Mouse (Mus musculus) limb, embryonic 14.5 days (tissue): ENCODE data around the gene Ppp1r18. TPM values are rescaled to one million over a fixed set of nuclear protein-coding genes. Genes with fewer than 3 reads are reported as not detected.

ENCODE experiments used
- ATAC-seq: fragments of 200-750 bp; cut with Nextera tagmentation; 2 replicates; pipeline ENCODE4 v1.8.0; 2017; ENCODE audit warnings: low read depth, moderate number of reproducible peaks, moderate TSS enrichment; ENCODE audit not compliant: low FRiP score
- DNase-seq: peaks from one replicate; pipeline ENCODE4 v3.0.0-alpha.2; 2015; ENCODE audit warnings: low spot score
- H3K27ac ChIP-seq: fragments of 300-500 bp; sonication (generic); replicated peaks from 2 replicates; pipeline ENCODE4 v1.5.1; 2014; ENCODE audit warnings: low read depth, mild to moderate bottlenecking, low read length, moderate library complexity, mixed read lengths
- H3K27me3 ChIP-seq: fragments of 300-500 bp; sonication (generic); 2 replicates; pipeline ENCODE4 v1.6.1; 2014; ENCODE audit warnings: low read length, mixed read lengths; ENCODE audit not compliant: control insufficient read depth, insufficient read depth
- H3K36me3 ChIP-seq: fragments of 300-500 bp; sonication (generic); 2 replicates; pipeline ENCODE4 v1.6.1; 2014; ENCODE audit warnings: mild to moderate bottlenecking, low read length, moderate library complexity, mixed read lengths; ENCODE audit not compliant: control insufficient read depth, insufficient read depth
- H3K4me1 ChIP-seq: fragments of 300-500 bp; sonication (generic); 2 replicates; pipeline ENCODE4 v1.6.1; 2014; ENCODE audit warnings: antibody characterized with exemption, low read length, mixed read lengths; ENCODE audit not compliant: control insufficient read depth, insufficient read depth
- H3K4me2 ChIP-seq: fragments of 300-500 bp; sonication (generic); replicated peaks from 2 replicates; pipeline ENCODE4 v1.6.1; 2014; ENCODE audit warnings: low read depth, mild to moderate bottlenecking, low read length, moderate library complexity; ENCODE audit not compliant: severe bottlenecking
- H3K4me3 ChIP-seq: fragments of 300-500 bp; sonication (generic); replicated peaks from 2 replicates; pipeline ENCODE4 v1.5.1; 2014; ENCODE audit warnings: low read length
- H3K9ac ChIP-seq: fragments of 300-500 bp; sonication (generic); 2 replicates; pipeline ENCODE4 v1.6.1; 2014; ENCODE audit warnings: mild to moderate bottlenecking, low read depth, low read length, moderate library complexity; ENCODE audit not compliant: severe bottlenecking
- H3K9me3 ChIP-seq: fragments of 300-500 bp; sonication (generic); 2 replicates; pipeline ENCODE4 v1.6.1; 2016; ENCODE audit warnings: low read length; ENCODE audit not compliant: control insufficient read depth
- POLR2A ChIP-seq: fragments of 200-500 bp; IDR thresholded peaks from 2 replicates; pipeline ENCODE4 v1.8.0; 2012; ENCODE audit warnings: inconsistent platforms, mild to moderate bottlenecking, moderate library complexity, borderline replicate concordance; ENCODE audit not compliant: insufficient read depth, insufficient read length; ENCODE audit errors: extremely low read depth
- WGBS: fragments of 180-500 bp; shearing (Covaris S2); extraction: QIAGEN DNeasy Blood & Tissue Kit; methylation state at CpG from one replicate; pipeline ENCODE4 v1.1.7; 2014; 5-methylcytosine and 5-hydroxymethylcytosine counted together
- polyA plus RNA-seq, 2 experiments: library from polyadenylated mRNA; depleted of rRNA in 1 of 2; stranded (reverse) in 1 of 2; unstranded in 1 of 2; fragments of >200 nt; fragmentation: Nextera tagmentation in 1 of 2; extraction: Ambion mirVana in 1 of 2; gene quantifications; 2 replicates each; pipeline versions ENCODE4 v1.2.1 to v1.2.3; 2012 to 2014

The Ppp1r18 gene
- polyA plus RNA-seq, 2 experiments: 26.3 to 47.2 TPM

DNA sequence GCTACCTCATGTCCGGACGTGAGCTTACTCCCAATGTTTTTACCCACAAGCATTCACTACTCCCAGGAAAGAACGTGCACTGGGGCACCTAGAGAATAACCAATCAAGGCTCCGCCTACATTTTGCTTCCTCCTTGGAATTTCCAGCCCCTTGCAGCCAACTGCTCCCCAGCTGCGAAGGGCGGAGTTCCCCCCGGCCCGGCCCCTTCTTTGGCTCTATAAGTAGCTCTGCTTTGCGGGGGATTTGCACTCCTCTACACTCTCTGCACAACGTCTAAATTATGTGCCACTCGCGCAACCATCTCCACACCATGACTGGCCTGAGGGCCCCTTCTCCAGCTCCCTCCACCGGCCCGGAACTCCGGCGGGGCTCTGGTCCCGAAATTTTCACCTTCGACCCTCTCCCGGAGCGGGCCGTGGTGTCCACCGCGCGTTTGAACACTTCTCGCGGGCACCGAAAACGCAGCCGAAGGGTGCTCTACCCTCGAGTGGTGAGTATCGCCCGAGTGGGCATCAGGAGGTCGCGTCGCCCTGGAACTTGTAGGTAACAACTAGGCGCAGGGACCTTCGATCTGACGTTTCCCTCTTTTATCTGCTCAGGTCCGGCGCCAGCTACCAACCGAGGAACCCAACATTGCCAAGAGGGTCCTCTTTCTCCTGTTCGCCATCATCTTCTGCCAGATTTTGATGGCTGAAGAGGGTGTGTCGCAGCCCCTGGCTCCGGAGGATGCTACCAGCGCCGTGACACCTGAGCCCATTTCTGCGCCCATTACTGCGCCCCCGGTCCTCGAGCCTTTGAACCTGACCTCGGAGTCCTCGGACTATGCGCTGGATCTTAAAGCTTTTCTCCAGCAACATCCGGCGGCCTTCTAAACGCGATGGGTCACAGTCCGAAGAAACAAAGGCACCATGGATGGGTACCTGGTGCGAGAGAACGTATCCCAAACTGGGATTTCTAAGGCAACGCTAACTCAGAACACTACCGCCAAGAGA lies 43.7 kb upstream of the Ppp1r18 start, which contains the start of gene Ier3:
Gene Ier3, plus strand, starts transcription at position 246 of the 992 bp plus-strand sequence.
- no peaks in the 10 kb centered on the region for H3K27me3 ChIP-seq
- H3K4me2 ChIP-seq: peak within 1 kb of the TSS; percentile 97
- peak within 1 kb of the TSS; percentile 69 for H3K9ac ChIP-seq
- no peaks in the 10 kb centered on the region for H3K9me3 ChIP-seq
- peak within 1 kb of the TSS; percentile 65 for H3K4me3 ChIP-seq
- H3K36me3 ChIP-seq: peaks cover 11% of the 10 kb centered on the region
- ATAC-seq: peak; percentile 67
- peak within 1 kb of the TSS; percentile 58 for H3K27ac ChIP-seq
- 1% methylated on average over 62 of the region's 62 CpGs for WGBS
- peak; percentile 90; the same call in 1 of the 2 replicates for TF ChIP-seq POLR2A
- peak; percentile 92 for DNase-seq
- H3K4me1 ChIP-seq: peaks cover 18% of the 10 kb centered on the region; the same call in 1 of the 2 replicates

DNA sequence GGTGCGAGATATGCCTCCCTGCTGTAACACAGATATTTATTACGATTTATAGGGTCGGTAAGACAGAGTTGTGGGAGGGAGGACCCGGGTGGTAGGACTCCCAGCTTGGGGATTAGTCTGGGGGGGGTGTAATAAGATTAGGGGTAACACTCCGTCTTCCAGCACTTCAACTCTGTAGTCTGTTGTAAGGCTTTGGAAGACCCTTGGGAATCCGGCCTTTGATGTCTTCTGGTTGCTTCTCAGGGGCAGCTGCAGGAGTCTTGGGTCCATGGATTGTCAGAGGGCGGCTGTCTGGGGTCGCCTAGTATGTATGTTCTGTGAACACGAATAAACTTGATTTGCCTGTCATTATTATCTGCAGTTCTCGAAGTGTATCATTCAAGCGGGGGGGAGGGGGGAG lies 42.8 kb upstream of the Ppp1r18 start:
- Histone ChIP-seq H3K4me1 (peaks cover 18% of the 10 kb centered on the region; the same call in 1 of the 2 replicates), H3K9me3 (no peaks in the 10 kb centered on the region), H3K4me3 (peak overlapping the region; percentile 65), H3K9ac (peak overlapping the region; percentile 69), H3K27me3 (no peaks in the 10 kb centered on the region), H3K36me3 (peaks cover 19% of the 10 kb centered on the region), H3K4me2 (peak overlapping the region; percentile 97), H3K27ac (peak overlapping the region; percentile 61)
- peak; percentile 55 for DNase-seq
- no peak for TF ChIP-seq POLR2A
- peak; percentile 1; the same call in 1 of the 2 replicates for ATAC-seq
- WGBS: under 1% methylated on average over 11 of the region's 11 CpGs

DNA sequence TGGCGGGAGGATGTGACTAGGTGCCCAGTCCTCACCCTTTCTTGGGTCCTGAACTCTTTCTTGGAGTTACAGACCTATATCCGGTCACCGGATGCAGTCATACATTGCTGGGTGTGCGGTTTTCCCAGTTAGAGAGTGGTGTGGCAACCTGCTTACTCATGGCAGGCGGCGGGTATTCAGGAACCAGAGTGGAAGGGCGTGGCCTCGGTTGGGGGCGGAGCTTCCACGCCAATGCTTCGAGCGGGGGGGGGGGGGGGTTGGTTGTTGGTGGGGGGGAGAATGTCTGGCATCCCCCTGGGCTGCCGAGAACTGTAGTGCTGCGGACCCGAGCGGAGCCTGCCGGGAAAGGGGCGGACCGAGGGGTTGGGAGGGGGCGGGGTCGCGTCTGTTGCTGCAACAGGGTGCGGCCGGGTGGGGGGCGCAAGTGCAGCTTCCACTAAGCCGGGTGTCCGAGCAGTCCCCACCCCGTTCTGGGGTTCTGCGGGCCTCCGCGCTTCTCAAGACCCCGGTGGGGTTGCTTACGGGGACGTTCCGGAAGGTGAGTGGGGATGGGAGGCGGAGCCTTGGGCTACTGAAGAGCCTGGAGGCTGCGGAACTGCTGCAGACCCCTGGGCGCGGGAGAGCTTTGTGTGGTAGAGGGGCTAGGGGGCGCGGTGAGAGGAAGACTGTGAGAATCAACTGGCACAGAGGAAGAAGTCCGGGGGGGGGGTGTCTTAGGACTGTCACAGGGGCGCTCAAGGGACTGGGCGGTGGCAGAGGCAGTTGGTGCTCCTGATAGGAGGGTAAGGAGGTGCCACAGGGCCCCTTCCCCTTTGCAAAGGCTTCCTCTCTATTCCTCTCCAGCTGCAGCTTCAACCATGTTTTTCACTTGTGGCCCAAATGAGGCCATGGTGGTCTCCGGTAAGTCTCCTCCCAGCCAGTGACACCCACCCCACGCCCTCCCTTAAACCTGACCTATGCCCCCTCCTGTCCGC lies 42.1 kb upstream of the Ppp1r18 start, which contains the start of gene Flot1:
Gene Flot1, plus strand, starts transcription at position 267 of the 974 bp plus-strand sequence.
- peak; percentile 91 for DNase-seq

DNA sequence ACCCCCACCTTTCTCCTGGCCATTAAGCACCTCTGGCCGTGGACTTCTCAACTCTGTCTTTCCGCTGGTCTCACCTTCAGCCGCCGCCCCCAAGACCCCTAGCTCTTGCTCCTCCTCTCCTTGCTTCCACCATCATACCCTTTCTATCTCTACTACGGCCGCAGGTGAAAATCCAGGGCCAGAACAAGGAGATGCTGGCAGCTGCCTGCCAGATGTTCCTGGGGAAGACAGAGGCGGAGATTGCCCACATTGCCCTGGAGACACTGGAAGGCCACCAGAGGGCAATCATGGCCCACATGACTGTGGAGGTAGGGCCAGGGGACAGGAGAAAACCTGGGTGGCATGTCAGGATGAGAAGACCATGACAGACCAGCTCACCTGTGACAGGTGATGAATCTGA lies 41.0 kb upstream of the Ppp1r18 start:
- TF ChIP-seq POLR2A: no peak
- H3K4me1 ChIP-seq: peaks cover 18% of the 10 kb centered on the region; the same call in 1 of the 2 replicates
- WGBS: 44% methylated on average over 7 of the region's 7 CpGs
- peak overlapping the region; percentile 65; the same call in 1 of the 2 replicates for H3K4me3 ChIP-seq
- ATAC-seq (no peak), DNase-seq (no peak)
- peak overlapping the region; percentile 97; the same call in 1 of the 2 replicates for H3K4me2 ChIP-seq
- H3K27me3 ChIP-seq: no peaks in the 10 kb centered on the region
- no peak overlapping the region for H3K27ac ChIP-seq
- H3K9ac ChIP-seq: no peak overlapping the region
- H3K9me3 ChIP-seq: no peaks in the 10 kb centered on the region
- H3K36me3 ChIP-seq: peaks cover 23% of the 10 kb centered on the region

More for the DNA sequence above, 42.1 kb upstream of the Ppp1r18 start, which contains the start of gene Flot1:
- Histone ChIP-seq H3K4me3 (peak within 1 kb of the TSS; percentile 65), H3K36me3 (peaks cover 23% of the 10 kb centered on the region), H3K4me1 (peaks cover 18% of the 10 kb centered on the region; the same call in 1 of the 2 replicates), H3K9ac (peak within 1 kb of the TSS; percentile 69), H3K9me3 (no peaks in the 10 kb centered on the region), H3K4me2 (peak within 1 kb of the TSS; percentile 97), H3K27me3 (no peaks in the 10 kb centered on the region), H3K27ac (peak within 1 kb of the TSS; percentile 84)
- TF ChIP-seq POLR2A: peak; percentile 28; the same call in 1 of the 2 replicates
- under 1% methylated on average over 32 of the region's 47 CpGs for WGBS
- ATAC-seq: peak; percentile 87
